Mouse (Mus musculus) gastrocnemius, adult 18-20 months (tissue): ENCODE data around the gene Eef1a1. TPM values are rescaled to one million over a fixed set of nuclear protein-coding genes. Genes with fewer than 3 reads are reported as not detected.

Source experiments
- DNase-seq: peaks from one replicate; pipeline ENCODE4 v3.0.0; 2021; ENCODE audit warnings: low spot score
- total RNA-seq, 2 experiments: library from RNA; stranded (reverse); gene quantifications; 2 replicates each; pipeline ENCODE4 v1.2.3; 2021

Gene Eef1a1
- total RNA-seq, 2 experiments from 2014 or later = 424 to 467 TPM

- no peak for DNase-seq
These were observed 11.9 kb downstream of the Eef1a1 start for GRCm38 (mm10) chr9:78477021-78477551.

GRCm38 (mm10) chr9:78476531-78477020 is 12.4 kb downstream of the Eef1a1 start:
- DNase-seq = no peak

- no peak for DNase-seq
These were observed 13.1 kb downstream of the Eef1a1 start for GRCm38 (mm10) chr9:78475873-78476272.

GRCm38 (mm10) chr9:78475383-78475780 is 13.6 kb downstream of the Eef1a1 start:
- no peak for DNase-seq

- DNase-seq = no peak
These were observed 14.1 kb downstream of the Eef1a1 start for GRCm38 (mm10) chr9:78474771-78475382.

- no peak for DNase-seq
These were observed 14.7 kb downstream of the Eef1a1 start for GRCm38 (mm10) chr9:78474270-78474669.

GRCm38 (mm10) chr9:78473588-78473987 is 15.4 kb downstream of the Eef1a1 start:
- DNase-seq = no peak

- no peak for DNase-seq
These were observed 23.2 kb downstream of the Eef1a1 start for GRCm38 (mm10) chr9:78465725-78466124.

- no peak for DNase-seq
These were observed 25.6 kb downstream of the Eef1a1 start for GRCm38 (mm10) chr9:78463337-78463736.

GRCm38 (mm10) chr9:78457026-78457425 is 31.9 kb downstream of the Eef1a1 start:
- DNase-seq = no peak

GRCm38 (mm10) chr9:78451382-78451781 is 37.6 kb downstream of the Eef1a1 start:
- DNase-seq = no peak

- no peak for DNase-seq
These were observed 38.5 kb downstream of the Eef1a1 start for GRCm38 (mm10) chr9:78450404-78450803.

- peak; percentile 90 for DNase-seq
These were observed 40.7 kb downstream of the Eef1a1 start, which contains the start of the genes Mto1 and Gm17324 for GRCm38 (mm10) chr9:78447973-78448873. Gene Mto1, plus strand, starts transcription at chr9:78448208. Gene Gm17324, minus strand, starts transcription at chr9:78448786.

GRCm38 (mm10) chr9:78447606-78447972 is 41.4 kb downstream of the Eef1a1 start:
- no peak for DNase-seq

GRCm38 (mm10) chr9:78442579-78443392 is 46.2 kb downstream of the Eef1a1 start, which contains the start of gene Cgas:
Gene Cgas, minus strand, starts transcription at chr9:78443237.
- DNase-seq = peak; percentile 66

- no peak for DNase-seq
These were observed 46.7 kb downstream of the Eef1a1 start for GRCm38 (mm10) chr9:78442237-78442578.

GRCm38 (mm10) chr9:78439426-78439825 is 49.5 kb downstream of the Eef1a1 start:
- no peak for DNase-seq

GRCm38 (mm10) chr9:78432471-78432870 is 56.5 kb downstream of the Eef1a1 start:
- DNase-seq = no peak

GRCm38 (mm10) chr9:78430486-78430885 is 58.5 kb downstream of the Eef1a1 start:
- DNase-seq = no peak

- no peak for DNase-seq
These were observed 59.4 kb downstream of the Eef1a1 start for GRCm38 (mm10) chr9:78429551-78429950.

- no peak for DNase-seq
These were observed 60.0 kb downstream of the Eef1a1 start for GRCm38 (mm10) chr9:78428870-78429432.
